Mouse (Mus musculus) midbrain, embryonic 13.5 days (tissue): ENCODE results near the gene Eif6. TPM values are rescaled to one million over a fixed set of nuclear protein-coding genes. Genes with fewer than 3 reads are reported as not detected.

ENCODE experiments used
- ATAC-seq: fragments of 200-750 bp; cut with Nextera tagmentation; 2 replicates; pipeline ENCODE4 v1.8.0; 2017; ENCODE audit warnings: mild to moderate bottlenecking, moderate TSS enrichment, moderate library complexity
- H3K27ac ChIP-seq: fragments of 300-500 bp; sonication (generic); 2 replicates; pipeline ENCODE4 v1.5.1; 2015; ENCODE audit warnings: inconsistent platforms, mild to moderate bottlenecking, moderate library complexity
- H3K27me3 ChIP-seq: fragments of 300-500 bp; sonication (generic); 2 replicates; pipeline ENCODE4 v1.6.1; 2015; ENCODE audit warnings: mild to moderate bottlenecking, inconsistent platforms
- H3K36me3 ChIP-seq: fragments of 300-500 bp; sonication (generic); 2 replicates; pipeline ENCODE4 v1.6.1; 2015; ENCODE audit warnings: mild to moderate bottlenecking, inconsistent platforms
- H3K4me1 ChIP-seq: fragments of 300-500 bp; sonication (generic); replicated peaks from 2 replicates; pipeline ENCODE4 v1.6.1; 2015; ENCODE audit warnings: inconsistent platforms
- H3K4me2 ChIP-seq: fragments of 300-500 bp; sonication (generic); replicated peaks from 2 replicates; pipeline ENCODE4 v1.6.1; 2015; ENCODE audit warnings: moderate library complexity, mild to moderate bottlenecking, inconsistent platforms
- H3K4me3 ChIP-seq: fragments of 300-500 bp; sonication (generic); replicated peaks from 2 replicates; pipeline ENCODE4 v1.5.1; 2015; ENCODE audit warnings: mild to moderate bottlenecking, inconsistent platforms
- H3K9ac ChIP-seq: fragments of 300-500 bp; sonication (generic); replicated peaks from 2 replicates; pipeline ENCODE4 v1.6.1; 2015; ENCODE audit warnings: mild to moderate bottlenecking, inconsistent platforms
- H3K9me3 ChIP-seq: fragments of 300-500 bp; sonication (generic); 2 replicates; pipeline ENCODE4 v1.6.1; 2016; ENCODE audit warnings: mild to moderate bottlenecking, inconsistent platforms
- WGBS: fragments of 180-500 bp; shearing (Covaris S2); methylation state at CpG from one replicate; pipeline ENCODE4 v1.1.7; 2015; 5-methylcytosine and 5-hydroxymethylcytosine counted together
- polyA plus RNA-seq: library from polyadenylated mRNA; unstranded; fragments of >200 nt; fragmentation: Nextera tagmentation; extraction: Ambion mirVana; gene quantifications from 2 replicates; pipeline ENCODE4 v1.2.1, GENCODE M21; 2015

Gene Eif6
- polyA plus RNA-seq, 1 experiment from 2014 or later: 161 TPM

DNA sequence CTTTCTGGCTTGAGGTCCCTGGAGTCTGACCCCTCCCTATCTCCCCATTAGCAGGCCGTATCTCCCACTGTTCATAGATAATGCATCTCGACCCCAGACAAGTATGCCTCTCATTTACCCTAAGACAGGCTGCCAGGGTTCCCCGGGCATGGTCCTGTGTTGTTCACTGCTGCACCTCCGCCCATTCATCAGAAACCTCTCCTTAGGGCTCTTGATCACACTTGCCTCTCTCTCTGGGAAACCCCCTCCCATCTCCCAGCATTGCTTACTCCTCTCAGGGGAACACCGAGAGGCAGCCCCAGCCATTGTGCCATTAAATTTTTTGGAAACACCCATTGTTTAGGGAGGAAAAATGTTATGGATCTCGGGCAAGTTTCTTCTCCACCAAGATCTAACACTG lies 48.7 kb downstream of the Eif6 start:
- 50% methylated on average over 6 of the region's 6 CpGs for WGBS
- Histone ChIP-seq H3K27me3 (peaks cover 20% of the 10 kb centered on the region), H3K4me3 (no peak overlapping the region), H3K36me3 (no peaks in the 10 kb centered on the region), H3K9ac (no peak overlapping the region), H3K4me2 (0 out of 2 replicates have a peak overlapping the region, but pooled peaks have one; percentile 7), H3K4me1 (peaks cover 38% of the 10 kb centered on the region), H3K27ac (no peak overlapping the region), H3K9me3 (no peaks in the 10 kb centered on the region)
- ATAC-seq: no peak

GRCm38 (mm10) chr2:155777688-155777985 lies 49.1 kb downstream of the Eif6 start:
- peaks cover 22% of the 10 kb centered on the region for H3K27me3 ChIP-seq
- no peaks in the 10 kb centered on the region for H3K36me3 ChIP-seq
- H3K4me1 ChIP-seq: peaks cover 38% of the 10 kb centered on the region
- no peak overlapping the region for H3K27ac ChIP-seq
- 53% methylated on average over 4 of the region's 4 CpGs for WGBS
- H3K9ac ChIP-seq: no peak overlapping the region
- H3K9me3 ChIP-seq: no peaks in the 10 kb centered on the region
- H3K4me3 ChIP-seq: no peak overlapping the region
- ATAC-seq: no peak
- 0 out of 2 replicates have a peak overlapping the region, but pooled peaks have one; percentile 7 for H3K4me2 ChIP-seq

DNA sequence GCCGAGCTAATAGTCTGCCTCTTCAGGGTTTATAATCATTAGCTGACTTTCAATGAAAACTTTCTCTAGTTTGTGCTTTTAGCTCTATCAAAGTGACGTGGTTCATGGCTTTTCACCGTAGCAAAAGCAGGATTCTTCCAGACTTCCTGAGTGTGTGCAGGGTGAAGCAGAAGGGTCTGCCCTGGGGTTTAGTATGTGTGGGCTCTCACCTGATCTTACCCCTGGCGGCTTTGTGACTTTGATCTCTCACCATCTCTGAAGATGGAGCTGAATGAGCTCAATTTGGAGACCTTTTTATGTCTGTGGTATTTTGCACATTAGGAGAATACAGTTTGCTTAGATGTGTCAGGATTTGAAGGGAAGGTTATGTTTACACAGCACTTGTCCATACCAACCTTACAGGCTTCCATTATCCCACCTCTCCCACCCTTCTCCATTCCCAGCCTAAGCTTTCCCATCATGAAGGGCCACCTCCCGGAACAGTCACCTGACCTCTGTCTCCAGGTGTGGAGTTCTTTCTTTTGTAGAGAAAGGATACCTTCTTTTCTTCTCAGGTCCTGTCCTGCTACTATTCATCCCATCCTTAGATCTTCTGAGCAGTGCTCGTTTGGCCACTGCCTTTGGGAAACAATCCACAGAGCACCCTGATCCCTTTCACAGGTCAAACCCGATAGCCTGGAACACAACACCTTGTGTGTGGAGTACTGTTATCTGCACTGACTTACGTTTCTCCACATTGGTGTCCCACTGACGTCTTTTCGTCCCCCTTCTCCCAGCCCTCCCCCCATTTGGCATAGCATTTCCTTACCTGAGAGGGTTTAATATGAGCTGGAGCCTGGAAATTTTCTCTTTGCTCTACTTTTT lies 49.7 kb downstream of the Eif6 start:
- peak overlapping the region; percentile 74; the same call in 1 of the 2 replicates for H3K4me2 ChIP-seq
- peaks cover 38% of the 10 kb centered on the region for H3K4me1 ChIP-seq
- H3K9me3 ChIP-seq: no peaks in the 10 kb centered on the region
- 75% methylated on average over 10 of the region's 10 CpGs for WGBS
- no peaks in the 10 kb centered on the region for H3K36me3 ChIP-seq
- ATAC-seq: no peak
- H3K27me3 ChIP-seq: peaks cover 25% of the 10 kb centered on the region
- H3K9ac ChIP-seq: no peak overlapping the region
- no peak overlapping the region for H3K27ac ChIP-seq
- H3K4me3 ChIP-seq: no peak overlapping the region

DNA sequence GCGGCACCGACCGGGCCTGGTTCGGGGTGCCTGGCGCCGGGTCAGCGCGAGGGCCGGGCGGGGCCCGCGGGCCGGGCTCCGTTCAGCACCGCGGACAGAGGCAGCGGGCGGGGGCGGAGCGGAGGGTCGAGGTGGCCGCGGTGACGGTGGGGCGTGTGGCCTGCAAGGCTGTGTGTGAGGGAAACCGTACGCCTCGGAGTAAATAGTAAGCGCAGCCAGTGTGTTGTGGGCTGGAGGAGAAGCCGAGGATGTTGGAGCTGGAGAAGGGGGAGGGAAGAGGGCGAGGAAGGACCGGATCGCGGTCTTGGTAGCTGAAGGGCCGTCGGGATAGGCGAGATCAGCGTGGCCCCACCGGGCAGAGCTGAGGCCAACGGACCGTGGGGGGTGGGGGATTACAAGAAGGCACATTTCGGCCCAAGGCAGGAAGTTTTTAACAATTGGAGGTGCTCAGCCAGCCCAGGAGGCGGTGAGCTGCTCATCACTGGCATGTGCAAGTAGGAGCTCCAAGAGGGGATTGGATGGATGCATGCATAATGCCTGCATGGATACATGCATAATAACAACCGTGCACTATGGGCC lies 51.0 kb downstream of the Eif6 start:
- H3K4me3 ChIP-seq: peak overlapping the region; percentile 79
- no peaks in the 10 kb centered on the region for H3K9me3 ChIP-seq
- peak overlapping the region; percentile 84 for H3K27ac ChIP-seq
- under 1% methylated on average over 43 of the region's 44 CpGs for WGBS
- peak; percentile 80 for ATAC-seq
- H3K4me1 ChIP-seq: peaks cover 38% of the 10 kb centered on the region
- H3K4me2 ChIP-seq: peak overlapping the region; percentile 74
- H3K27me3 ChIP-seq: peaks cover 25% of the 10 kb centered on the region
- H3K36me3 ChIP-seq: no peaks in the 10 kb centered on the region
- peak overlapping the region; percentile 96 for H3K9ac ChIP-seq

DNA sequence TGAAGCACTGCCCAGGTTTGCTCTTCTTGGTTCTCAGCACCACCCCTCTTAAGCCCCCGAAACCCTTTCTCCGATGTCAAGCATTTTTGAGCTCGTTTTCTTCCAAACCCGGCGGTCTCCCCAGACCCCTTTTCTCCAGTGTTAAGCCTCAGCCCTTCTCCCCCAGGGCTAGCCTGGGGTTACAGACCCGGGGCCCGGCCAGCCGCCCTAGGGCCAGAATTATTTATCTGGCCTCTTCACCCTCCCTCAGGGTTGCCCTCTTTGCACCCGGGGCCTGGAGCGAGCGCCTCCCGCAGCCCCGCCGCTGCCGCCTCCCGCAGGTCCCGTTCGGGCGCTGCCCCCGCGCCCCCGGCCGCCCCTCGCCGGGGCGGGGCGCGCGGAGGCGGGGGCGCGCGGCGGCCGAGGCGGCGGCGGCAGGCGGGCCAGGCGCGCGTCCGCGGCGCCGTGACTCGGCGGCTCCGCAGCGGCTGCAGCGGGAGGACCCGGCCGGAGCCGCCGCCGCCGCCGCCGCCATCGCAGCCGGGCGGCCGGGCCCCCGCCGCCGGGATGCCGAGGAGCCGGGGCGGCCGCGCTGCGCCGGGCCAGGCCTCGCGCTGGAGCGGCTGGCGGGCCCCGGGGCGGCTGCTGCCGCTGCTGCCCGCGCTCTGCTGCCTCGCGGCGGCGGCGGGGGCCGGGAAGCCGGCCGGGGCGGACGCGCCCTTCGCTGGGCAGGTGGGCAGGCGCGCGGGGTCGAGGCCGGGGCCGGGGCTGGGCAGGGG lies 51.6 kb downstream of the Eif6 start, which contains the start of gene Mmp24:
TSS of gene Mmp24 (plus strand) at position 416 of the 758 bp plus-strand sequence.
- peaks cover 25% of the 10 kb centered on the region for H3K27me3 ChIP-seq
- peak within 1 kb of the TSS; percentile 79 for H3K4me3 ChIP-seq
- no peaks in the 10 kb centered on the region for H3K36me3 ChIP-seq
- WGBS: 2% methylated on average over 38 of the region's 100 CpGs
- H3K4me1 ChIP-seq: peaks cover 38% of the 10 kb centered on the region
- peak within 1 kb of the TSS; percentile 96 for H3K9ac ChIP-seq
- H3K9me3 ChIP-seq: no peaks in the 10 kb centered on the region
- ATAC-seq: no peak; the same call in 1 of the 2 replicates
- H3K4me2 ChIP-seq: peak within 1 kb of the TSS; percentile 74
- peak within 1 kb of the TSS; percentile 84 for H3K27ac ChIP-seq

GRCm38 (mm10) chr2:155774261-155774926 lies 52.3 kb downstream of the Eif6 start:
- Histone ChIP-seq H3K4me3 (peak overlapping the region; percentile 79), H3K9me3 (no peaks in the 10 kb centered on the region), H3K27me3 (peaks cover 25% of the 10 kb centered on the region), H3K9ac (peak overlapping the region; percentile 96; the same call in 1 of the 2 replicates), H3K4me2 (peak overlapping the region; percentile 74), H3K27ac (no peak overlapping the region), H3K4me1 (peaks cover 38% of the 10 kb centered on the region), H3K36me3 (no peaks in the 10 kb centered on the region)
- peak; percentile 22; the same call in 1 of the 2 replicates for ATAC-seq
- WGBS: 60% methylated on average over 11 of the region's 11 CpGs

DNA sequence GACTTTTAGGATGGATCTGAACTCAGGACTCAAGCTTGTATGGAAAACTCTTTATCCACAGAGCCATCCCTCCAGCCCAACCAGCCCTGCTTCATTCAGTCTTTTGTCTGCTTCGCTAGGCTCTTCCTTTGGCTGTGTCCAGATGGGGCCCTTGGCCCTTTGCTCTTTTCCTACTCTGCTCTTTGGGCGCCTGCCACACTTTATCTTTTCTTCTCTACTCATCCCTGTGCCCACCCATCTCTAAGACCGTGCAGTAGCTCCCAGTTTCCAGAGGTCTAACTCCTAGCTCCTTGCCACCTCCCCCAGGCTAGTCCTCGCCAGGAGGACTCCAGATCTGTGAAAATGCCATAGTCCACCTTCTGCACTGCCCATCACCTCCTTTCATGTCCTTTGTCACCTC lies 53.1 kb downstream of the Eif6 start:
- no peak for ATAC-seq
- 61% methylated on average over 4 of the region's 4 CpGs for WGBS
- peaks cover 25% of the 10 kb centered on the region for H3K27me3 ChIP-seq

More for the DNA sequence above, 53.1 kb downstream of the Eif6 start:
- no peak overlapping the region for H3K9ac ChIP-seq
- no peaks in the 10 kb centered on the region for H3K9me3 ChIP-seq
- no peaks in the 10 kb centered on the region for H3K36me3 ChIP-seq
- peaks cover 32% of the 10 kb centered on the region for H3K4me1 ChIP-seq
- no peak overlapping the region for H3K4me3 ChIP-seq
- H3K27ac ChIP-seq: no peak overlapping the region
- H3K4me2 ChIP-seq: no peak overlapping the region

Other genes starting within 250 kb of the Eif6 start
- gene Gss, start 234.1 kb downstream of the Eif6 start, polyA plus RNA-seq: 15.8 and 16.0 TPM in 2 replicates
- 0.97 and 1.1 TPM in 2 replicates for gene Myh7b, start 215.7 kb downstream of the Eif6 start, polyA plus RNA-seq
- 157 and 169 TPM in 2 replicates for gene Trpc4ap, start 134.5 kb downstream of the Eif6 start, polyA plus RNA-seq
- 44.5 and 46.1 TPM in 2 replicates for gene Edem2, start 97.5 kb downstream of the Eif6 start, polyA plus RNA-seq
- not detected in 2 replicates for gene Gm17581, start 91.1 kb downstream of the Eif6 start, polyA plus RNA-seq
- 2.4 and 2.5 TPM in 2 replicates for gene Procr, start 75.8 kb downstream of the Eif6 start, polyA plus RNA-seq
- gene Mmp24, start 51.6 kb downstream of the Eif6 start, polyA plus RNA-seq: 9.1 and 9.4 TPM in 2 replicates
- gene BC029722, start 7.5 kb downstream of the Eif6 start, polyA plus RNA-seq: 24.3 and 25.2 TPM in 2 replicates
- 0.58 and 0.66 TPM in 2 replicates for gene Fam83c, start 7.9 kb upstream of the Eif6 start, polyA plus RNA-seq
- gene Uqcc1, start 103.4 kb upstream of the Eif6 start, polyA plus RNA-seq: 55.7 and 64.9 TPM in 2 replicates
- gene Gm15557, start 113.8 kb upstream of the Eif6 start, polyA plus RNA-seq: not detected in 2 replicates
- 0.71 and 1.1 TPM in 2 replicates for gene Gdf5, start 118.4 kb upstream of the Eif6 start, polyA plus RNA-seq
- gene Cep250, start 129.5 kb upstream of the Eif6 start, polyA plus RNA-seq: 17.3 and 21.2 TPM in 2 replicates
- 1.4 and 1.9 TPM in 2 replicates for gene 6430550D23Rik, start 181.1 kb upstream of the Eif6 start, polyA plus RNA-seq
- 336 and 349 TPM in 2 replicates for gene Ergic3, start 181.1 kb upstream of the Eif6 start, polyA plus RNA-seq
- gene Fer1l4, start 226.0 kb upstream of the Eif6 start, polyA plus RNA-seq: not detected in 2 replicates
- 6.0 TPM in 2 replicates for gene Spag4, start 238.2 kb upstream of the Eif6 start, polyA plus RNA-seq